Mouse (Mus musculus): ENCODE measurements around the gene Slc15a1.

Slc15a1 gene

GRCm38 (mm10) chr14:121452227-121452626, 52.8 kb downstream of the Slc15a1 start:
- no peak for DNase-seq (ENCODE audit: low read depth in 2 of 2, low spot score in 2 of 2)

DNA sequence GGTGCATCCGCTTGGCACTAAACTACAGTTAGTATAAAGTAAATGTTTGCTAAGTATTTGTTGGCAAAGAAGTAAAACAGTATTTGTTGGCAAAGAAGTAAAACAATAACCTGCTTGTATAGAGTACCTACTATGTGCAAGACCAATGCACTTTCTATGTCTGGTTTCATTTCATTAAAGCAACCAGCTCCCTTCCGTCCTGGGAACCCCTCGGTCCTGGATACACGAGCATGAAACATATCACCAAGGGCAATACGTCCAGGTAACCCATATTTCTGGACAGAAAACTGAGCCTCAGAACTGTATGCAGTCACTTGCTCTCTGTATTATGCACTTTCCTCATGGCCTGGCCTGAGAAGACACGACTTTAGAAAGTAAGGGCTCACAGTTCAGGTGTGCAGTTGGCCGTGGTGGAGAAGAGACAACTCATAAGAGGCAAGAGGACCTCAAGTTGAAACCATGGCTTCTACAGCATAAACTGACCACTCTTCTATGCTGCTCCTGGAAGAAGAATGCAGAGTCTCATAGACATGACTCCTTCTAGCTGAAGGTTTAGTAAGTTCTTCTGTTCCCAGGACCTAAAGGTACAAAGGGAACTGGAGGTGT, 53.5 kb downstream of the Slc15a1 start:
- no peak for DNase-seq (ENCODE audit: low read depth in 2 of 2, low spot score in 2 of 2)

- peak; percentile 63 to 78 for DNase-seq (ENCODE audit: low read depth in 2 of 2, low spot score in 2 of 2)
These were observed 54.3 kb downstream of the Slc15a1 start for GRCm38 (mm10) chr14:121450504-121451423.

DNA sequence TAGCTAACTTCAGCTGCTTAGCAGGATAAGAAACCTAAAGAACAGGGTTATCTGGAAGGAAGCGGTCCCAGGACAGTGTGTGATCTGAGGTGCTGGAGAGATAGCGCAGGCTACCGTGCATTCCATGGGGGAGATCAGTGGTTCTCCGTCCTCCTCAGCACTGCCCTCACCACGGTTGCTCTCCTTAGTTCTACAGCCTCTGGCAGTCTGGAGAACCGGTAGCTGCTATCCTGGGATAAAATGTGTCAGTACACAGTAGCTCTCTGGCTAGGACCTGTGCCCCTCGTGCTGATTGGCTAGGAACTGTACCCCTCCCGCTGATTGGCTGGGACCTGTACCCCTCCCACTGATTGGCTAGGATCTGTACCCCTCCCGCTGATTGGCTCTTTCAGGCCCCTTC, 58.1 kb downstream of the Slc15a1 start:
- DNase-seq (ENCODE audit: low read depth in 2 of 2, low spot score in 2 of 2), result no peak

DNA sequence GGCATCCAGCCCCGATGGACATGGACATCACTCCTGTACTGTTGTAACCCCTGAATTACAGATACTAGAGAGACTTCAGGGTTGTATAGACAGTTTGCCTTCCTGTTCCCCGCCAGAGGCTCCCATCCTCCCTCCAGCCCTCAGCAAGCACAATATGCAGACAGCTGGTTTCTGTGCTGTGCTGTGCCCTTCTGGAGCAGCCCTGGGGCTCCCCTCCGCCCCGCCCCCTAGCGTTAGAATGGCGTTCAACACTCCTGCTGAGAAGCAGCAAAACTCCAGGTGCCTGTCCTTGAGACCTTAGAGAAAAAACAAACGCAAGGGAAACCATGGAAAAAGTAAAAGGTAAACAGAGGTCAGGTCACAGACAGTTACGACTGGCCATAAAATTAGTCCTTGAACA, 59.9 kb downstream of the Slc15a1 start:
- peak; percentile 57 to 70 for DNase-seq (ENCODE audit: low read depth in 2 of 2, low spot score in 2 of 2)

DNA sequence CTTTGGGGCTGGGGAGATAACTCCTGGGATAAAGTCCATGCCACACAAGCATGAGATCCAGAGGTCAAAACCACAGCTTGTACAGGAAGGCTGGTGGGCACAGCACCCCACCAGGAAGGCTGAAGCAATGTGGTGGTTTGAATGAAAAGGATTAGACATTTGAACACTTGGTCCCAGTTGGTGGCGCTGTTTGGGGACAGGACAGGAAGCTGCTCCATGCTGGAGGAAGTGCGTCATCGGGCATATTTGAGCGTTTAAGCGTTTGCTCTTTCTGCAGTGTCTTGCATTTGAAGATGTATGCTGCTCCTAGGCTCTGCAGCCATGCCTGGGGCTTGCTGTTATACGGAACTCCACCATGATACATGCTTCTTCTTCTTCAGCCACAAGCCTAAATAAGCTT, 64.2 kb downstream of the Slc15a1 start:
- no peak for DNase-seq (ENCODE audit: low read depth in 2 of 2, low spot score in 2 of 2)

GRCm38 (mm10) chr14:121437026-121437425, 68.0 kb downstream of the Slc15a1 start:
- DNase-seq (ENCODE audit: low read depth in 2 of 2, low spot score in 2 of 2), result no peak

GRCm38 (mm10) chr14:121436455-121436854, 68.6 kb downstream of the Slc15a1 start:
- no peak for DNase-seq (ENCODE audit: low read depth in 2 of 2, low spot score in 2 of 2)

GRCm38 (mm10) chr14:121435794-121436193, 69.3 kb downstream of the Slc15a1 start:
- DNase-seq (ENCODE audit: low read depth in 2 of 2, low spot score in 2 of 2), result no peak

DNA sequence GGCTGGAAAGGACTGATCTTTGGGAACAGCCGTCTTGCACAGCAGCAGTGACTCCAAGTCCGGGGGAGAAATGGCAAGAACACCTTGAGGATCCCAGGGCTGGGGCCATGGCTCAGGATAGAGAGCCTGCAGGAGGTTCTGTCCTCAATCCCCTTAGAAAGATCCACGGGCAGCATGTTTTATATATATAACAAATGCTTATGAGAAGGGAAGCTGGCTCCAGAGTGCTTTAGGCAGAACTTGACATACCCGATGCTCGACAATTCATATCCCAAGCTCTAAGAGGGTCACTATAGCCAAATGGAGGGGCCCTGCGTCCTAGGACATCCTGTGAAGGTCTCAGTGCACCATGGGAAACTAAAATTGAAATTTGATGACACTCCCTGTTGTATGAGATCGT, 73.8 kb downstream of the Slc15a1 start:
- no peak for DNase-seq (ENCODE audit: low read depth in 2 of 2, low spot score in 2 of 2)

- no peak for DNase-seq (ENCODE audit: low read depth in 2 of 2, low spot score in 2 of 2)
These were observed 75.1 kb downstream of the Slc15a1 start for GRCm38 (mm10) chr14:121429854-121430535.

DNA sequence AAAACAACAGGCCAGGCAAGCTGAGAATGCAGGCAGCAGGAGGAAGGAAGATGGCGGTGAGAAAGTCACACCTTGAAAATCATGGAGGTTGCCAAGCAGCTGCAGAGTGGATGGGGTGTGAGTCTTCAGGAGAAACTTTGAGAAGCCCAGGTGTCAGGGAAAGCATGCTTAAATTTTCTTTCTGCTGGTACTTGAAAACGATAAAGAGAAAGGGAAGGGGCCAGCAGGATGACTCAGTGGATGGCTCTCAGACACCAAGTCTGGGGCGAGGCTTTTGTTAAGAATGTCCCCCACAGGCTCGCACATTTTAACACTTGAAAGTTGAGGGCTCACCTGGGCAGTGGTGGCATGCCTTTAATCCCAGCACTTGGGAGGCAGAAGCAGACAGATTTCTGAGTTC, 76.9 kb downstream of the Slc15a1 start:
- no peak for DNase-seq (ENCODE audit: low read depth in 2 of 2, low spot score in 2 of 2)

DNA sequence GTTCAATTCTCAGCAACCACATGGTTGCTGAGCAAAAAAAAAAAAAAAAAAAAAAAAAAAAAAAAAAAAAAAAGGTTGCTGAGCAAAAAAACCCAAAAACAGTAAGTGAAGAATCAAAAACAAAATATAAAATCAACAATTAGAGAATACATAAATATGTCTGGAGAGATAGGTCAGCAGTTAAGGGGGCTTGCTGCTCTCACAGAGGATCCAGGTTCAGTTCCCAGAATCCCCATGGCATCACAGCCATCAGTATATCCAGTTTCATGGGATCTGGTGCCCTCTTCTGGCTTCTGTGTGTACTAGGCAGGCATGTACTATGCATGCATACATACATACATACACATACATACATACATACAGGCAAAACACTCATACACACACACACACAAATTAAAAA, 78.3 kb downstream of the Slc15a1 start:
- DNase-seq (ENCODE audit: low read depth in 2 of 2, low spot score in 2 of 2), result peak; percentile 28 to 44

DNA sequence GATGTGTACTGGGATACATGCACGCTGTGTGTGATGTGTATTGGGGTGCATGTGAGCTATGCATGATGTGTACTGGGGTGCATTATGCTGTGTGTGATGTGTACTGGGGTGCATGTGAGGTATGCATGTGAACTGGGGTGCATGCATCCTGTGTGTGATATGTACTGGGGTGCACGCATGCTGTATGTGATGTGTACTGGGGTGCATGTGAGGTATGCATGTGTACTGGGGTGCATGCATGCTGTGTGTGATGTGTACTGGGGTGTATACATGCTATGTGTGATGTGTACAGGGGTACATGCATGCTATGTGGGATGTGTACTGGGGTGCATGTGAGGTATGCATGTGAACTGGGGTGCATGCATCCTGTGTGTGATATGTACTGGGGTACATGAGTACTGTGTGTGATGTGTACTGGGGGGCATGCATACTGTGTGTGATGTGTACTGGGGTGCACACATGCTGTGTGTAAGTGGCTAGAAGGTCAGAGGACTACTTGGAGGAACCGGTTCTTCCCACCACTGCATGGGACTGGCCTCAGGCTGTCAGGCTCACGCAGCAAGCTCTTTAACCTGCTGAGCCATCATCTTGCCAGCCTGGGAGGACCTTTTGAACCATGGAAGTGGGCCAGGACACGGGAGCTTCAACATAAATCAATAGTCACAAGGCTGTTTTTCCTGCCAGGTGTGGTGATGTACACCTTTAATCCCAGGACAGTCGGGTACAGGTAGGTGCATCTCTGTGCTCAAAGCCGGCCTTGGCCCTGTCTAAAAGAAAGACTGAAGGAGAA, 79.9 kb downstream of the Slc15a1 start:
- no peak for DNase-seq (ENCODE audit: low read depth in 2 of 2, low spot score in 2 of 2)

DNA sequence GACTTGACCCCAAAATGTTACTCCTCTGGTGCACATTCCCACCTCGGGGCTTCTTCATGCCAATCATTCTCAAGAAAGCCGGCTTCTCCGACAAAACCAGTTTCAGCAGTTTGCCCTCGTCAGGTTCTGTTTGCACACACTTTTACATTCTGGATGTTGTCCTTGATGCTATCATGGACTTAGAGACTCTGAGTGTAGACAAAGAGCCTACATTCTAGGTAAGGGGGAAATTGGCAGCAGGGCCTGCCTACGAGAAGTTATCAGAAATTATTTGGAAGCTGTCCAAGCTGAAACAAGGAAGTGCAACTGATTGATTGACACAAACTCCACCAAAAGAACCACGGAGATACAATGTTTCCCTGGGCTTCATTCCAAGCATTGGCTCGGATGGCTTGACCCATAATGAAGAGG, 81.7 kb downstream of the Slc15a1 start:
- DNase-seq (ENCODE audit: low read depth in 2 of 2, low spot score in 2 of 2), result no peak

- DNase-seq (ENCODE audit: low read depth in 2 of 2, low spot score in 2 of 2), result peak in 1 of 2 experiments; percentile 18
These were observed 82.2 kb downstream of the Slc15a1 start for GRCm38 (mm10) chr14:121422664-121423340.

DNA sequence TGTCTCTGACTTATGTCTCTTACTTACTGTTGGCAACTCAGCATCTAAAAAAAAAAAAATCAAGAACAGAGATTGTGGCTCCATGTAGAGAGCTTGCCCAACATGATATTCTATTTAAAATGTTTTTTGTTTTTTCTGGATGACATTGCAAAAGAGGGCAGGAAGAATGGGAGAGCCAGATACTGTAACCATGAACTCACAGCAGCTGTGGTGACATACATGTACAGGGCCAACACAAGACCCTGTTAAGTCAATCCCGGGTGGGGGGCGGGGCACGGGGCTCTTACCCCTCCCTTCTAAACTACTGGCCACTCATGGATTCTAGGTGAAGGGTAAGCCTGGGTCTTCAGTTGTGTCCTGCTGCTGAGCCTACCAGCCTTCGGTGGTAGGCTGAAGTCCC, 83.1 kb downstream of the Slc15a1 start:
- no peak for DNase-seq (ENCODE audit: low read depth in 2 of 2, low spot score in 2 of 2)

DNA sequence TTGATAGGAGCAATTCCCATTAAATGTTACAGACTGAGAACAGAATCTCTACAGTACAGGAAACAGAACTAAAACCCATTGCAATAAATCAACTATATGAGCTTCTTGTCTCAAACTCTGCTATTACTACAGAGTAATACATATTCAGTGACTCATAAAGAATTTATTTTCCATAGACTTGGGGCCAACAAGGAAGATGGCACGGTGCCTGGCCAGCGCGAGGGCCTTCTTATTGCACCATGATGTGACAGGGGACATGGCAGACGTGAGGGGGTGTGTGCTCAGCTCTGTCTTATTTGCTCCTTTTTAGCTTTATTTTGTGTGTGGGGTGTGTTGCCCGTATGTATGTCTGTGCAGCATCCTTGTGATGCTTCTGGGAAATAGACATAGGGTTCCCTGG, 87.5 kb downstream of the Slc15a1 start:
- DNase-seq (ENCODE audit: low read depth in 2 of 2, low spot score in 2 of 2), result no peak

DNA sequence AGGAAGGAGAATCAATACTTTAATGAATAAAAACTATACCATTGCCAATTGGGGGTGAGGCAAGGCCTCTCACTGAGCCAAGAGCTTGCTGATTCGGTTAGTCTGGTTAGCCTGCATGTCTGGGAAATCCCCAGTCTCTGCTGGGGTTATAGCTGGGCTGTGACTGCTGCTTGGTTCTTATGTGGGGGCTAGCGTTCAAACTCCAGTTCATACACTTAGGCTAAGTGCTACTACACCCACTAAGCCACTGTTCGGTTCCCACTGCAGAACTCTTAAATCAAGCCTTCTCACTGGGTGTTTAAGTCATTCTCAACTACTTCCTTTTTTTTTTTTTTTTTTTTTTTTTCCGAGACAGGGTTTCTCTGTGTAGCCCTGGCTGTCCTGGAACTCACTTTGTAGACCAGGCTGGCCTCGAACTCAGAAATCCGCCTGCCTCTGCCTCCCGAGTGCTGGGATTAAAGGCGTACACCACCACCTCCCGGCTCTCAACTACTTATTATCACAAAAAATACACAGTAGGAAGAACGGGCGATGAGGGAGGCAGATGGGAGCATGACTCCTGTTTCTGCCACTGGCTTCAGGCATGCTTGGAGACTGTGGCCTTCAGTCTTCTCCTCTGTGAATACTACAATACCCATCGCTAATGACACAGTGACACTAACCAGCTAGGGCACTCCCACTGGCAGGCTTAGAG, 88.3 kb downstream of the Slc15a1 start:
- DNase-seq (ENCODE audit: low read depth in 2 of 2, low spot score in 2 of 2), result peak in 1 of 2 experiments; percentile 24

DNA sequence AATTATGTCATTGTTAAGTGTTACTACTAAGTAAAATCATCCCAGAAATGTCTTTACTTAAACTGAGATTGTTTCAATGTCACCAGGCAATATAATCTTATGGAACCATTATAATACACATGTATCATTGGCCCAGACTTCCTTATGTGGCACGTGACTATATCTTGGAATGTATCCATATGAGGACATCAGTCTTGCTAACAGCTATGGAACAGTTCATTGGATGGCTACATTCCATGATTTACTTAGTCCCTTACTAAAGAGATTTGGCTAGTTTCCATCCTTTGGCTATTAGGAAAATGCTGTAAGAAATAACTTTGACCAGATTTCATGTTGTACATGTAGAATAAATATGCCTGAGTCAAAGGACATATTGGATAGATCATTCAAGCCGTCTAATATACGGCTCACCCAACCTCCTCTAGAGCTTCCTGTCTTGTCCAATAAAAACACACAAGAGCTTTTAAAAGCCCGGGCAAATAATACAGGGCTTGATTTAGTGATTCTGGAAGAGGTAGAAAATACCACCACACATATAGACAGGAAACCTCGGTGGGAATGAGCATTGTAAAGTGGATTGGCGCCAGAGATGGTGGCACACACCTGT, 90.3 kb downstream of the Slc15a1 start:
- DNase-seq (ENCODE audit: low read depth in 2 of 2, low spot score in 2 of 2), result no peak
